In the genomic region with DNA sequence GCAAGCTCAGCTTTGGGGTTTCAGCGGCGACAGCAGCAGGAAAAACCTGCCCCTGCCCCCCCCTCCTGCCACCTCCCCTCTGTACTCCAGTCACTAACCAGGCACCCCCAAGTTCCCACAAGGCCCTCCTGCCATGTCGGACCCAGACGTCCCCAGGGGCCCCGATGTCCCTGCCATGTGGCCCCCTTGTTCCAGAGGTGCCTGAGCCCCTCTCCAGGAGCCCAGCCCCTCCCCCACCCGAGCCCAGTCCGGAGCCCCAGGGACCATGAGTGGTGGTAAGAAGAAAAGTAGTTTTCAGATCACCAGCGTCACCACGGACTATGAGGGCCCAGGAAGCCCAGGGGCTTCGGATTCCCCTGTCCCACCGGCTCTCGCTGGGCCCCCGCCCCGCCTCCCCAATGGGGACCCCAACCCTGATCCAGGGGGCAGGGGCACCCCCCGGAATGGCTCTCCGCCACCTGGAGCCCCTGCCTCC, we compare ENCODE assay signal across 8 mouse cellular contexts. TPM values are rescaled to one million over a fixed set of nuclear protein-coding genes. Genes with fewer than 3 reads are reported as not detected.
DNase-seq lines count a peak whose midpoint lies in the region; ATAC-seq lines count a peak whose summit lies in the region.

No protein-coding gene starts in this region.

- peak overlapping the region; percentile 93 for H3K27ac ChIP-seq in intestine, embryonic 14.5 days (ENCODE audit: low read depth)
- peak overlapping the region; percentile 93 for H3K27ac ChIP-seq in macrophage

- no peak for ATAC-seq in intestine, embryonic 14.5 days (replicated peaks; ENCODE audit: low FRiP score, low TSS enrichment, low read depth)

- peak overlapping the region; percentile 88 for H3K4me3 ChIP-seq in intestine, embryonic 14.5 days (ENCODE audit: low read depth, low read length)
- peak overlapping the region; percentile 83 for H3K4me3 ChIP-seq in macrophage (ENCODE audit: inconsistent target)

- peak; percentile 59 for DNase-seq in adrenal gland, postnatal 10 days
- DNase-seq in adrenal gland, adult 8-10 months: no peak
- DNase-seq in spleen, adult 18-20 months: peak; percentile 32 to 44
- no peak for DNase-seq in spleen, adult 12 weeks (ENCODE audit: low spot score)
- DNase-seq in intestine, embryonic 14.5 days (ENCODE audit: low spot score): no peak
- peak; percentile 21 for DNase-seq in yolk sac, embryonic 10.5 days (ENCODE audit: low spot score)
- no peak for DNase-seq in layer of hippocampus, adult 8-10 months (ENCODE audit: low spot score in 2 of 2)

- H3K79me2 ChIP-seq in macrophage (ENCODE audit: inconsistent target): peaks cover 58% of the 10 kb centered on the region

- peaks cover 14% of the 10 kb centered on the region for H3K36me3 ChIP-seq in intestine, embryonic 14.5 days (ENCODE audit: control insufficient read depth, insufficient read depth, low read length)
- H3K36me3 ChIP-seq in macrophage (ENCODE audit: inconsistent target): peaks cover 15% of the 10 kb centered on the region

- H3K27me3 ChIP-seq in intestine, embryonic 14.5 days (replicated peaks; ENCODE audit: control insufficient read depth, insufficient read depth, low read length): no peaks in the 10 kb centered on the region

- H3K4me1 ChIP-seq in intestine, embryonic 14.5 days (replicated peaks; ENCODE audit: control insufficient read depth, insufficient read depth, low read length): peaks cover 23% of the 10 kb centered on the region

- peak overlapping the region; percentile 97 for H3K4me2 ChIP-seq in intestine, embryonic 14.5 days (ENCODE audit: low read length)

- no peaks in the 10 kb centered on the region for H3K9me3 ChIP-seq in intestine, embryonic 14.5 days (ENCODE audit: control insufficient read depth, low read length)

- peak overlapping the region; percentile 77 for H3K9ac ChIP-seq in intestine, embryonic 14.5 days (ENCODE audit: low read length)

- under 1% methylated on average over 16 of the region's 16 CpGs for WGBS in intestine, embryonic 14.5 days
- WGBS in macrophage (ENCODE audit: missing documents): 0% methylated on average over 15 of the region's 16 CpGs

RNA-seq across cellular contexts. Expression of a gene that starts 1.4 kb away (rescaled TPM):
- total RNA-seq in adrenal gland, postnatal 10 days (2021): 100 to 1,000 TPM in 1 of 2 experiments, 10 to 100 TPM in 1; 88.3 to 101 TPM
- total RNA-seq in adrenal gland, adult 8-10 months (2022): 100 to 1,000 TPM in 2 of 4 experiments, 10 to 100 TPM in 2; 73.9 to 110 (median 94.0) TPM
- polyA plus RNA-seq in intestine, embryonic 14.5 days (2014; fragmentation: Nextera tagmentation; extraction: Ambion mirVana): 121 and 125 TPM in 2 replicates
- total RNA-seq in macrophage (2018; cell fraction: chromatin; rRNA removed): 100 to 1,000 TPM in 11 of 26 experiments, 10 to 100 TPM in 15; 31.6 to 165 (median 84.9) TPM
- 100 to 1,000 TPM in 23 of 26 experiments, 10 to 100 TPM in 3; 81.9 to 187 (median 130) TPM for total RNA-seq in macrophage (2018; cell fraction: cytosol; rRNA removed)
- total RNA-seq in macrophage (2018; cell fraction: nucleus; rRNA removed): 100 to 1,000 TPM in 17 of 26 experiments, 10 to 100 TPM in 9; 44.1 to 185 (median 125) TPM
- 84.4 to 112 TPM (median 101 TPM) in 3 replicates for polyA plus RNA-seq in macrophage (2018)
- total RNA-seq in layer of hippocampus, adult 8-10 months (2022): 100 to 1,000 TPM; 146 to 236 (median 178) TPM

RNA-seq across cellular contexts. Expression of a gene that starts 5.5 kb away (rescaled TPM):
- 1 to 10 TPM; 4.9 to 6.5 TPM for total RNA-seq in adrenal gland, postnatal 10 days (2021)
- total RNA-seq in adrenal gland, adult 8-10 months (2022): 10 to 100 TPM in 1 of 4 experiments, 1 to 10 TPM in 3; 4.4 to 10.2 (median 7.1) TPM
- polyA plus RNA-seq in intestine, embryonic 14.5 days (2014; fragmentation: Nextera tagmentation; extraction: Ambion mirVana): 1.5 and 1.9 TPM in 2 replicates
- 1 to 10 TPM in 8 of 26 experiments, under 1 TPM in 16, not detected in 2; 0.24 to 9.1 (median 0.74) TPM for total RNA-seq in macrophage (2018; cell fraction: chromatin; rRNA removed)
- under 1 TPM in 25 of 26 experiments, not detected in 1; 0.03 to 0.41 (median 0.20) TPM for total RNA-seq in macrophage (2018; cell fraction: cytosol; rRNA removed)
- total RNA-seq in macrophage (2018; cell fraction: nucleus; rRNA removed): 1 to 10 TPM in 4 of 26 experiments, under 1 TPM in 18, not detected in 4; 0.13 to 2.0 (median 0.58) TPM
- polyA plus RNA-seq in macrophage (2018): 0.07 to 0.23 TPM (median 0.21 TPM) in 3 replicates
- 10 to 100 TPM; 64.7 to 77.5 (median 68.4) TPM for total RNA-seq in layer of hippocampus, adult 8-10 months (2022)

RNA-seq across cellular contexts. Expression of a gene that starts 31.8 kb away (rescaled TPM):
- total RNA-seq in adrenal gland, postnatal 10 days (2021): 10 to 100 TPM; 21.6 to 23.1 TPM
- 10 to 100 TPM; 21.2 to 35.5 (median 27.0) TPM for total RNA-seq in adrenal gland, adult 8-10 months (2022)
- polyA plus RNA-seq in intestine, embryonic 14.5 days (2014; fragmentation: Nextera tagmentation; extraction: Ambion mirVana): 25.5 and 35.4 TPM in 2 replicates
- total RNA-seq in macrophage (2018; cell fraction: chromatin; rRNA removed): 10 to 100 TPM in 14 of 26 experiments, 1 to 10 TPM in 11, not detected in 1; 3.1 to 25.8 (median 11.2) TPM
- total RNA-seq in macrophage (2018; cell fraction: cytosol; rRNA removed): 10 to 100 TPM; 10.2 to 22.7 (median 17.1) TPM
- 10 to 100 TPM in 19 of 26 experiments, 1 to 10 TPM in 7; 5.0 to 34.0 (median 14.7) TPM for total RNA-seq in macrophage (2018; cell fraction: nucleus; rRNA removed)
- polyA plus RNA-seq in macrophage (2018): 2.7 to 25.9 TPM (median 20.7 TPM) in 3 replicates
- total RNA-seq in layer of hippocampus, adult 8-10 months (2022): 10 to 100 TPM; 11.5 to 16.3 (median 14.1) TPM

RNA-seq across cellular contexts. Expression of a gene that starts 40.6 kb away (rescaled TPM):
- total RNA-seq in adrenal gland, postnatal 10 days (2021): 10 to 100 TPM; 43.5 to 47.9 TPM
- total RNA-seq in adrenal gland, adult 8-10 months (2022): 10 to 100 TPM; 53.8 to 66.8 (median 56.1) TPM
- 12.1 and 15.4 TPM in 2 replicates for polyA plus RNA-seq in intestine, embryonic 14.5 days (2014; fragmentation: Nextera tagmentation; extraction: Ambion mirVana)
- 10 to 100 TPM in 25 of 26 experiments, 1 to 10 TPM in 1; 8.4 to 35.4 (median 19.6) TPM for total RNA-seq in macrophage (2018; cell fraction: chromatin; rRNA removed)
- 10 to 100 TPM; 11.4 to 33.5 (median 25.0) TPM for total RNA-seq in macrophage (2018; cell fraction: cytosol; rRNA removed)
- 10 to 100 TPM; 12.1 to 46.5 (median 30.3) TPM for total RNA-seq in macrophage (2018; cell fraction: nucleus; rRNA removed)
- 23.9 to 28.3 TPM (median 26.6 TPM) in 3 replicates for polyA plus RNA-seq in macrophage (2018)
- 10 to 100 TPM; 44.6 to 52.9 (median 48.3) TPM for total RNA-seq in layer of hippocampus, adult 8-10 months (2022)

RNA-seq across cellular contexts. Expression of a gene that starts 40.7 kb away (rescaled TPM):
- 1 to 10 TPM; 5.9 to 6.7 TPM for total RNA-seq in adrenal gland, postnatal 10 days (2021)
- total RNA-seq in adrenal gland, adult 8-10 months (2022): 1 to 10 TPM; 1.4 to 4.4 (median 2.8) TPM
- polyA plus RNA-seq in intestine, embryonic 14.5 days (2014; fragmentation: Nextera tagmentation; extraction: Ambion mirVana): 14.4 and 17.9 TPM in 2 replicates
- 10 to 100 TPM in 6 of 26 experiments, 1 to 10 TPM in 20; 2.9 to 15.9 (median 7.9) TPM for total RNA-seq in macrophage (2018; cell fraction: chromatin; rRNA removed)
- 1 to 10 TPM; 1.1 to 3.2 (median 1.7) TPM for total RNA-seq in macrophage (2018; cell fraction: cytosol; rRNA removed)
- total RNA-seq in macrophage (2018; cell fraction: nucleus; rRNA removed): 10 to 100 TPM in 1 of 26 experiments, 1 to 10 TPM in 25; 2.1 to 12.1 (median 3.8) TPM
- 1.8 to 4.1 TPM (median 2.8 TPM) in 3 replicates for polyA plus RNA-seq in macrophage (2018)
- 1 to 10 TPM; 6.7 to 9.1 (median 7.5) TPM for total RNA-seq in layer of hippocampus, adult 8-10 months (2022)

Comparison
In these comparisons a context has a peak if more than half of its experiments do, and no peak if none do; other contexts are left out.
1. DNase-seq: peak in adrenal gland, postnatal 10 days (single experiment), spleen, adult 18-20 months (2 of 2) and yolk sac, embryonic 10.5 days (single experiment); none in adrenal gland, adult 8-10 months (single experiment), spleen, adult 12 weeks (single experiment), intestine, embryonic 14.5 days (single experiment) and layer of hippocampus, adult 8-10 months (0 of 2).
2. RNA of a gene that starts 5.5 kb away (total RNA-seq): 64.7 to 77.5 TPM in layer of hippocampus, adult 8-10 months; 4.4 to 10.2 TPM in adrenal gland, adult 8-10 months and 4.9 to 6.5 TPM in adrenal gland, postnatal 10 days; every median in the first group is over 4 times any median in the second.